Mouse (Mus musculus): ENCODE results near the gene Mapk14. TPM values are rescaled to one million over a fixed set of nuclear protein-coding genes. Genes with fewer than 3 reads are reported as not detected.
"Not testable (repeated sequence)": the region's sequence is repeated elsewhere in the genome, so short reads cannot be mapped to it uniquely, and the experiment has no call there.

Mapk14 gene
- polyA plus RNA-seq, 1 experiment from 2014 or later = 23.2 TPM

DNA sequence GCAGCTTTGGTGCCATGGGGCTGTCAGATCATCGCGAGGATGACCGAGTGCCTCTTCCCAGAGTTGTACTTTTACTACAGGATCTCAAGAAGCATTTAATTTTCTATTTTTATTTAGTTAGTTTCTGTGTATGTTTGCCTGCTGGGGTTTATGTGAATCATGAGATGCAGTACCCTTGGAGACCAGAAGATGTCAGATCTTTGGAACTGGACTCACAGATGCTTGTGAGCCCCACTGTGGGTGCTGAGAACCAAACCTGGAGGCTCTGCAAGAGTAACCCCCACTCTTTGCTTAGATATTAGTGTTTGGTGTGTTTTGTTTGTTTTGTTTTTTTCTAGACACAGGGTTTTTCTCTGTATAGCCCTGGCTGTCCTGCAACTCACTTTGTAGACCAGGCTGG lies 22.9 kb downstream of the Mapk14 start:
- Histone ChIP-seq H3K4me1 (ENCODE audit: control insufficient read depth, insufficient read depth, low read length) (no peaks in the 10 kb centered on the region), H3K9ac (ENCODE audit: low read depth, low read length) (no peak overlapping the region), H3K36me3 (ENCODE audit: control insufficient read depth, insufficient read depth, low read length) (peaks cover 19% of the 10 kb centered on the region), H3K4me2 (ENCODE audit: low read length) (no peak overlapping the region), H3K4me3 (ENCODE audit: low read depth, low read length) (no peak overlapping the region), H3K9me3 (replicated peaks; ENCODE audit: control insufficient read depth, low read length, poor library complexity, severe bottlenecking) (no peaks in the 10 kb centered on the region), H3K27ac (ENCODE audit: low read length) (no peak overlapping the region), H3K27me3 (ENCODE audit: control insufficient read depth, insufficient read depth, low read depth, low read length) (no peaks in the 10 kb centered on the region)
- 94% methylated on average over 3 of the region's 3 CpGs for WGBS
- ATAC-seq = no peak

DNA sequence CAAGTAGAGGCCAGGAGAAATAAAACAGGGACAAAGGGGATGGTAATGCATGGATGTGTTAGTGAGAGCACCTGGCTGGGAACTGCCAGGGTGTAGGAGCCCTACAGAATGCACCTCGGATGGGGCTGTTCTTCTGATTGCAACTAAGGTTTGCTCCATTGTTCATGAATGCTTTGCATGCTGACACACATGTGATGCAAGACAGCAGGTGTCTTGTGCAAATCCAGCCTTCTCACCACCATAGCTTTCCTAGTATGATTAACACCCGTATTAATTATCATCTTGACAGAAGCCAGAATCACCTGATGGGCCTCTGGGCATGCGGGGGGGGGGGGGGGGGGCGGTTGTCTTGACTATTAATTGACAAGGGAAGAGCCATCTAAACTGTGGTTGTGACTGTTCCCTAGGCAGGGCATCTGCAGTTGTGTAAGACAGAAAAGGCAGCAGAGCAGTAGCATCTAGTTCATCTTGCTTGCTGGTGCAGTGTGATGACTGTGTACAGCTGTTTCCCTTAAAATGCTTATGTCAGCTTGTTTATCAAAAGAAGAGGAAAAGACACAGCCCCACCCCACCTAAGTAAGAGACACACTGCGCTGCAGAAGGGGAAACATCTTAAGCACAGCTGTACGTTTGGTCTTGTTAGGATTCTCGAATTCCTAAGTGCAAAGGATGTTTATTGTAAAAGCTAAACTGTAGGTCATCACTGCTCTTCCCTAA lies 24.9 kb downstream of the Mapk14 start:
- no peaks in the 10 kb centered on the region for H3K4me1 ChIP-seq (ENCODE audit: control insufficient read depth, insufficient read depth, low read length)
- no peak overlapping the region for H3K4me3 ChIP-seq (ENCODE audit: low read depth, low read length)
- no peaks in the 10 kb centered on the region for H3K27me3 ChIP-seq (ENCODE audit: control insufficient read depth, insufficient read depth, low read depth, low read length)
- H3K9me3 ChIP-seq (replicated peaks; ENCODE audit: control insufficient read depth, low read length, poor library complexity, severe bottlenecking) = no peaks in the 10 kb centered on the region
- H3K9ac ChIP-seq (ENCODE audit: low read depth, low read length) = no peak overlapping the region
- WGBS = 82% methylated on average over 6 of the region's 7 CpGs
- H3K4me2 ChIP-seq (ENCODE audit: low read length) = no peak overlapping the region
- H3K27ac ChIP-seq (ENCODE audit: low read length) = no peak overlapping the region
- peaks cover 22% of the 10 kb centered on the region for H3K36me3 ChIP-seq (ENCODE audit: control insufficient read depth, insufficient read depth, low read length)
- no peak for ATAC-seq

DNA sequence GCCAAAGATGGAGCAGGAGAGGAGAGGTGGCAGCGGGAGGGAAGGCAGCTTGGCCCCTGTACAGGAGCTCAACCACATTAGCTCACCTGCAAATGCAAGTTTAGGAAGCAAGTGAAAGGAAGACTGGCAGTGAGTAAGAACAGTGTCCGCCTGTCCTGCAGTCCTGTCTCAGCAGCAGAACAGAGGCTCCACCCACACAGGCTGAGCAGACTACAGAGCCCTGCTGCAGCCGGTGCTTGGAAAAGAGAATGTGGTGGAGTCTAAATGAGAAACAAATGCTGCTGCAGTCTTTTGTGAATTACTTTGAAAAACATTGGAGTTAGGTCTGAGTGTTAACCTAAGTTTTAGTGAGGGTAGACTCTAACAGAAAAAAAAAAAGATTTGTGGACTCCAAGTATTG lies 26.4 kb downstream of the Mapk14 start:
- no peak overlapping the region for H3K4me3 ChIP-seq (ENCODE audit: low read depth, low read length)
- H3K4me2 ChIP-seq (ENCODE audit: low read length) = no peak overlapping the region
- H3K27ac ChIP-seq (ENCODE audit: low read length) = no peak overlapping the region
- no peaks in the 10 kb centered on the region for H3K9me3 ChIP-seq (replicated peaks; ENCODE audit: control insufficient read depth, low read length, poor library complexity, severe bottlenecking)
- H3K4me1 ChIP-seq (ENCODE audit: control insufficient read depth, insufficient read depth, low read length) = no peaks in the 10 kb centered on the region
- no peaks in the 10 kb centered on the region for H3K27me3 ChIP-seq (ENCODE audit: control insufficient read depth, insufficient read depth, low read depth, low read length)
- peaks cover 22% of the 10 kb centered on the region for H3K36me3 ChIP-seq (ENCODE audit: control insufficient read depth, insufficient read depth, low read length)
- 79% methylated on average over 3 of the region's 3 CpGs for WGBS
- H3K9ac ChIP-seq (ENCODE audit: low read depth, low read length) = no peak overlapping the region
- no peak for ATAC-seq

DNA sequence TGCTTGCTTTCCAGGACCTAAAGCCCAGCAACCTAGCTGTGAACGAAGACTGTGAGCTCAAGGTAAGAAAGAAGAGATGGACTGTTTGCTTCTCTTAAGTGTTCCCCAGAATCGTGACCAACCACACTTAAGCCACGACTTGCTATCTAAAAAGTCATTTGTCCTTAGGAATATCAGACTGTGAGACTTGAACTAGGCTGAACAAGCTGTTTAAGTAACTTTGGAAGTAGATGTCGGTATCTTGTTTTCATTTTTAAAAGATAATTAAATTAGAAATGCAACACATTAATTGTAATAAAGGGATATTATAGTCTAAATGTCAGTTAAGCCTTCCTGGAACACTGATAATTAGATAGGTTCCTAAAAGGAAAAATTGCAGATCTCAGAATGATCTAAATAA lies 34.7 kb downstream of the Mapk14 start, which contains the start of gene AC170998.1:
Gene AC170998.1 (plus strand): TSS at position 301 of the 400 bp plus-strand sequence.
- peaks cover 18% of the 10 kb centered on the region for H3K36me3 ChIP-seq (ENCODE audit: control insufficient read depth, insufficient read depth, low read length)
- ATAC-seq = no peak
- WGBS = 94% methylated on average over 4 of the region's 4 CpGs
- no peak within 1 kb of the TSS for H3K4me2 ChIP-seq (ENCODE audit: low read length)
- no peaks in the 10 kb centered on the region for H3K27me3 ChIP-seq (ENCODE audit: control insufficient read depth, insufficient read depth, low read depth, low read length)
- no peak within 1 kb of the TSS for H3K9ac ChIP-seq (ENCODE audit: low read depth, low read length)
- no peak within 1 kb of the TSS for H3K4me3 ChIP-seq (ENCODE audit: low read depth, low read length)
- H3K9me3 ChIP-seq (replicated peaks; ENCODE audit: control insufficient read depth, low read length, poor library complexity, severe bottlenecking) = no peaks in the 10 kb centered on the region
- H3K4me1 ChIP-seq (ENCODE audit: control insufficient read depth, insufficient read depth, low read length) = no peaks in the 10 kb centered on the region
- H3K27ac ChIP-seq (ENCODE audit: low read length) = no peak within 1 kb of the TSS

DNA sequence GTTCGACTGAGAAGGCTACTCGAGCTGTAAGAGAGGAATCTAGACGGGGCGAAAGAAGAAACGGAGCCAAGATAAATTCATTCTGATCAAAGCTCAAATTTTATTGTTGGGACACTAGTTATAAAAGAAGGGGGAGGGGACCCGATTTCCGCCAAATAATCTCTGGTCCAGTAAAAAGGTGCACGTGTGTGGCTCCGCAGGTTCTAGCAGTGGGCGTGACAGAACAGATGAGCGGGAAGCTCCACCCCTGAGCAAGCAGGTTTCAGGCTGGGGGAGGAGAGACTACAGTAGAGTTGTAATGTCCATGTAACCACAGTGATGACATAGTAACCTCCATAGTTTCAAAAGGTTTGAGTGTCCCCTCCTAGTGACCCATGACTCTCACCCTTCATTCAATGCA lies 36.4 kb downstream of the Mapk14 start:
- 91% methylated on average over 11 of the region's 11 CpGs for WGBS
- not testable (repeated sequence) for H3K9ac ChIP-seq (ENCODE audit: low read depth, low read length); H3K27me3 ChIP-seq (ENCODE audit: control insufficient read depth, insufficient read depth, low read depth, low read length); ATAC-seq; H3K4me2 ChIP-seq (ENCODE audit: low read length); H3K4me3 ChIP-seq (ENCODE audit: low read depth, low read length); H3K27ac ChIP-seq (ENCODE audit: low read length); H3K9me3 ChIP-seq (replicated peaks; ENCODE audit: control insufficient read depth, low read length, poor library complexity, severe bottlenecking); H3K4me1 ChIP-seq (ENCODE audit: control insufficient read depth, insufficient read depth, low read length)
- peaks cover 19% of the 10 kb centered on the region for H3K36me3 ChIP-seq (ENCODE audit: control insufficient read depth, insufficient read depth, low read length)

DNA sequence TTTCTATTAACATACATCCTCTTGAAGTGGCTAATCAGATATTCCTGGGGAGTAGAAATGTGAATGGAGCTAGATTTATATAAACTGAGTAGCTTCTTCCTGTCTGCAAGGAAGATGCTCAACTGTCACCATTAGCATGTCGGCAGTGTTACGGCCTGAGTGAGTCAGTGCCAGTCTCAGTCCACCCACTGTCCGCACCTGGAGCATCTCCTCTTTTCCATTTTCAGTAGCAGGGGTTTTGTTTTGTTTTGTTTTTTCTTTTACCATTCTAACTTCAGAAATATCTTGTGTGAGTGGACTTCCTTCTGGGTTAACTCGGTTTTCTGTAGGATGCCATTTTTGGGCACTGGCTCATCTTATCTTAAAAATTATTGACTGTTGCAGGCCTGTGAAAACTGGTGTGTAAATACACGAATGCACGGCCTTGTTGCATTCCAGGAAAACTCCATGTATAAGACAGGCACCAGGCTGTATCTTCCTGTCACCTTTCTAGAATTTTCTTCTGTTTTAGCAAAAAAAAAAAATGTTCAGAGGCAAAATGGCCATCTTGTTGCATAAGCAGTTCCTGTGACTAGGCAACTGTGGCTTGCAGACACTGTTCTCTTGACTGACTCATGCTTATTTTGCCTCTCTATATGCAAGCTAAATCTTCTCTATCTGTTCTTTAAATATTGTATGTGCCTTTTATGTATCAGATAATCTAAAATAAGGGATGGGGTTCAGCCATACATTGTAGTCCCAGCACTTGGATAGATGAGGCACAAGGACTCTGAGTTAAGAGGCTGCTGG lies 44.4 kb downstream of the Mapk14 start:
- H3K4me1 ChIP-seq (ENCODE audit: control insufficient read depth, insufficient read depth, low read length) = no peaks in the 10 kb centered on the region
- no peaks in the 10 kb centered on the region for H3K9me3 ChIP-seq (replicated peaks; ENCODE audit: control insufficient read depth, low read length, poor library complexity, severe bottlenecking)
- no peaks in the 10 kb centered on the region for H3K27me3 ChIP-seq (ENCODE audit: control insufficient read depth, insufficient read depth, low read depth, low read length)
- no peak overlapping the region for H3K4me2 ChIP-seq (ENCODE audit: low read length)
- peaks cover 10% of the 10 kb centered on the region for H3K36me3 ChIP-seq (ENCODE audit: control insufficient read depth, insufficient read depth, low read length)
- no peak for ATAC-seq
- WGBS = 96% methylated on average over 6 of the region's 6 CpGs
- no peak overlapping the region for H3K4me3 ChIP-seq (ENCODE audit: low read depth, low read length)
- H3K27ac ChIP-seq (ENCODE audit: low read length) = no peak overlapping the region
- H3K9ac ChIP-seq (ENCODE audit: low read depth, low read length) = no peak overlapping the region

DNA sequence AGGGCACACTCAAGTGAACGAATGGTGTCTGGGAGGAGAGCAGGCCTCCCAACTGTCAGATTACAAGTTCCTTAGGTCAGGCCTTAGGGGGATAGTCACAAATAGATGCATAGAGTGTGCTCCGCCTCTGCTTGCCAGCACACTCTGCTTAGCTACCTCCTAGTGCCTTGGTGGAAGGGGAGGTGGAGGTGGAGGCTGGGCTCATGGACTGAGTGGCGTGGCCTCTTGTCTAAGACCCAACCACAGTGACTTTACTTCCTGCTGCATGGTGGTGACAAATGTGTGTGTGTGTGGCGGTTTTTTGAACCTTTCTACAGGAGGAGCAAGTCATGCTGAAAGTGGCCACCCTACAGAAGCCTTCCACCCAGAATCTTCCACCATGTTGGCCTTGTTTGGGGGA lies 45.4 kb downstream of the Mapk14 start:
- H3K27ac ChIP-seq (ENCODE audit: low read length) = no peak overlapping the region
- no peak overlapping the region for H3K4me3 ChIP-seq (ENCODE audit: low read depth, low read length)
- H3K36me3 ChIP-seq (ENCODE audit: control insufficient read depth, insufficient read depth, low read length) = peaks cover 7% of the 10 kb centered on the region
- H3K4me2 ChIP-seq (ENCODE audit: low read length) = no peak overlapping the region
- WGBS = 84% methylated on average over 4 of the region's 4 CpGs
- H3K9ac ChIP-seq (ENCODE audit: low read depth, low read length) = no peak overlapping the region
- ATAC-seq = no peak
- H3K9me3 ChIP-seq (replicated peaks; ENCODE audit: control insufficient read depth, low read length, poor library complexity, severe bottlenecking) = no peaks in the 10 kb centered on the region
- H3K27me3 ChIP-seq (ENCODE audit: control insufficient read depth, insufficient read depth, low read depth, low read length) = no peaks in the 10 kb centered on the region
- H3K4me1 ChIP-seq (ENCODE audit: control insufficient read depth, insufficient read depth, low read length) = no peaks in the 10 kb centered on the region

DNA sequence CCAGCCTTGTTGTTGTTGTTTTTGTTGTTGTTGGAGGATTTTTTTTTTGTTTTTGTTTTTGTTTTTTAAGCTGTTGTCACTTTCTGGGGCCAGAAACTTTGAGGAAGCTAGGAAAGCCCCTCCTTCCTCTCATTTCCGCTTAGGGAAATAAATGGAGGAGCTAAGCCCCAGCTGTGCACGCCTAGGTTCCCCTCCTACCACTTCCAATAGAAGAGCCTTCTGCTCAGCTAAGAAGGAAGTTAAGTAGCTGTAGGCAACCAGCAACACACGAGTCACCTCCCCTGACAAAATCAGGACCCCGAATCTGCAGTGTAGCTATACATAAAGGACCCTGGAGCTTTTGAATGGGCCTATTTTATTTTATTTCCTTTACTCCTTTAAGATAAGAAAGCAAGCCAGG lies 46.8 kb downstream of the Mapk14 start:
- Histone ChIP-seq H3K4me1 (ENCODE audit: control insufficient read depth, insufficient read depth, low read length) (no peaks in the 10 kb centered on the region), H3K9me3 (replicated peaks; ENCODE audit: control insufficient read depth, low read length, poor library complexity, severe bottlenecking) (no peaks in the 10 kb centered on the region), H3K4me3 (ENCODE audit: low read depth, low read length) (no peak overlapping the region), H3K27ac (ENCODE audit: low read length) (no peak overlapping the region), H3K36me3 (ENCODE audit: control insufficient read depth, insufficient read depth, low read length) (peaks cover 16% of the 10 kb centered on the region), H3K9ac (ENCODE audit: low read depth, low read length) (no peak overlapping the region), H3K4me2 (ENCODE audit: low read length) (no peak overlapping the region), H3K27me3 (ENCODE audit: control insufficient read depth, insufficient read depth, low read depth, low read length) (no peaks in the 10 kb centered on the region)
- ATAC-seq = no peak
- 79% methylated on average over 4 of the region's 4 CpGs for WGBS

DNA sequence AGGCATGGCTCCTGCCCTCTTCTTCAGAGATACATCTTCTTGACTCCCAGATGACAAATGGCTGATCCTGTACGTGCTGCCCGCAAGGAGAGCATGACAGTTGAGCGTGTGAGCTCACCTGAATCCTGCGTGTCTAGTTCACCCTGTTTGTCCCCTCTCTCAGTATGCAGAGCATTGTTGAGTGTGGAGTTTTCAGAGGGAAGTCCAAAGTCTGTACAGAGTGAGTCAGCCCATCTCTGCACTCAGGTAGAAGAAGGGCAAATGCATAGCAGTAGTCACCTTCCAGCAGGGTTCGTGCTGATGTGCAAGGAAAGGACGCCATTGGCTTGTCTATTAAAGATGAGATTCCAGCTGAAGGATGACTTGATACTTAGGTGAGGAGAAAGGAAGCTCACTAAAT lies 48.1 kb downstream of the Mapk14 start:
- WGBS = 96% methylated on average over 6 of the region's 6 CpGs
- Histone ChIP-seq H3K4me3 (ENCODE audit: low read depth, low read length) (no peak overlapping the region), H3K36me3 (ENCODE audit: control insufficient read depth, insufficient read depth, low read length) (peaks cover 25% of the 10 kb centered on the region), H3K9me3 (replicated peaks; ENCODE audit: control insufficient read depth, low read length, poor library complexity, severe bottlenecking) (no peaks in the 10 kb centered on the region), H3K27me3 (ENCODE audit: control insufficient read depth, insufficient read depth, low read depth, low read length) (no peaks in the 10 kb centered on the region), H3K27ac (ENCODE audit: low read length) (no peak overlapping the region), H3K4me2 (ENCODE audit: low read length) (no peak overlapping the region), H3K4me1 (ENCODE audit: control insufficient read depth, insufficient read depth, low read length) (no peaks in the 10 kb centered on the region), H3K9ac (ENCODE audit: low read depth, low read length) (no peak overlapping the region)
- no peak for ATAC-seq

Data from midbrain, embryonic 16.5 days (tissue).